Mouse (Mus musculus) MEL (cell line): ENCODE measurements around the gene Fam50a. TPM values are rescaled to one million over a fixed set of nuclear protein-coding genes. Genes with fewer than 3 reads are reported as not detected.

Experiments
- DNase-seq: peaks from one replicate; pipeline ENCODE4 v3.0.0; 2011; ENCODE audit warnings: low read depth, low spot score
- H3K27ac ChIP-seq: 2 replicates; pipeline ENCODE4 v1.5.1; 2012; ENCODE audit warnings: low read depth, mild to moderate bottlenecking, control low read depth, low read length, moderate library complexity; ENCODE audit not compliant: control insufficient read depth
- H3K27me3 ChIP-seq, 2 experiments: fragments of 150-350 bp in 1 of 2; sonication (generic) in 1 of 2; 2 replicates each; pipeline ENCODE4 v1.6.1; 2012; ENCODE audit warnings: low read length in 2 of 2, mild to moderate bottlenecking in 2 of 2, improper control_type of control experiment in 1 of 2, moderate library complexity in 1 of 2; ENCODE audit not compliant: insufficient read depth in 2 of 2, control insufficient read depth in 1 of 2
- H3K36me3 ChIP-seq, 2 experiments: 2 replicates each; pipeline ENCODE4 v1.6.1; 2012 to 2014; ENCODE audit warnings: low read length in 2 of 2, improper control_type of control experiment in 1 of 2, inconsistent platforms in 1 of 2, mild to moderate bottlenecking in 1 of 2; ENCODE audit not compliant: insufficient read depth in 2 of 2, control insufficient read depth in 1 of 2
- H3K4me1 ChIP-seq, 2 experiments: fragments of 150-350 bp in 1 of 2; sonication (generic) in 1 of 2; 2 replicates each; pipeline ENCODE4 v1.6.1; 2012; ENCODE audit warnings: low read length in 2 of 2, improper control_type of control experiment in 1 of 2, mild to moderate bottlenecking in 1 of 2; ENCODE audit not compliant: insufficient read depth in 2 of 2, control insufficient read depth in 1 of 2
- H3K4me3 ChIP-seq, 2 experiments: fragments of 150-350 bp in 1 of 2; sonication (generic) in 1 of 2; 2 replicates each; pipeline ENCODE4 v1.5.1; 2012; ENCODE audit warnings: low read depth in 2 of 2, low read length in 2 of 2, mild to moderate bottlenecking in 2 of 2, moderate library complexity in 2 of 2, control low read depth in 1 of 2, improper control_type of control experiment in 1 of 2; ENCODE audit not compliant: control insufficient read depth in 1 of 2, insufficient read depth in 1 of 2
- H3K79me2 ChIP-seq: 2 replicates; pipeline ENCODE4 v1.6.1; 2012; ENCODE audit warnings: mild to moderate bottlenecking, low read length, moderate library complexity; ENCODE audit not compliant: control insufficient read depth, poor library complexity, insufficient read depth
- H3K9ac ChIP-seq: 2 replicates; pipeline ENCODE4 v1.6.1; 2012; ENCODE audit warnings: low read depth, mild to moderate bottlenecking, control low read depth, low read length, moderate library complexity; ENCODE audit not compliant: control insufficient read depth, poor library complexity, severe bottlenecking
- H3K9me3 ChIP-seq: fragments of 150-350 bp; sonication (generic); replicated peaks from 2 replicates; pipeline ENCODE4 v1.6.1; 2012; ENCODE audit warnings: mild to moderate bottlenecking, low read length, improper control_type of control experiment, moderate library complexity; ENCODE audit not compliant: insufficient read depth
- BHLHE40 ChIP-seq: IDR thresholded peaks from 2 replicates; pipeline ENCODE4 v1.6.1; 2012; ENCODE audit warnings: low read depth, mild to moderate bottlenecking, inconsistent platforms, low read length, improper control_type of control experiment, borderline replicate concordance
- CHD1 ChIP-seq: IDR thresholded peaks from 2 replicates; pipeline ENCODE4 v1.6.1; 2012; ENCODE audit warnings: low read depth, mild to moderate bottlenecking, inconsistent platforms, low read length, improper control_type of control experiment
- CHD2 ChIP-seq: IDR thresholded peaks from 2 replicates; pipeline ENCODE4 v1.6.1; 2011; ENCODE audit warnings: low read length, improper control_type of control experiment
- CTCF ChIP-seq, 3 experiments: IDR thresholded peaks in 2 of 3; conservative IDR thresholded peaks in 1 of 3; 2 replicates each; pipeline ENCODE4 v1.5.1; 2011 to 2012; ENCODE audit warnings: low read length in 3 of 3, low read depth in 2 of 3, mild to moderate bottlenecking in 2 of 3, improper control_type of control experiment in 1 of 3, inconsistent platforms in 1 of 3, mixed read lengths in 1 of 3, moderate library complexity in 1 of 3; ENCODE audit not compliant: control insufficient read depth in 1 of 3, insufficient read depth in 1 of 3, poor library complexity in 1 of 3, severe bottlenecking in 1 of 3
- E2F4 ChIP-seq: IDR thresholded peaks from 2 replicates; pipeline ENCODE4 v1.6.1; 2011; ENCODE audit warnings: low read depth, low read length, improper control_type of control experiment, borderline replicate concordance
- ELF1 ChIP-seq: IDR thresholded peaks from 2 replicates; pipeline ENCODE4 v1.6.1; 2014; ENCODE audit warnings: low read depth, mild to moderate bottlenecking, inconsistent platforms, low read length, improper control_type of control experiment, moderate library complexity
- EP300 ChIP-seq, 2 experiments: IDR thresholded peaks; 2 replicates each; pipeline ENCODE4 v1.6.1; 2011; ENCODE audit warnings: improper control_type of control experiment in 2 of 2, low read length in 2 of 2, low read depth in 1 of 2, mild to moderate bottlenecking in 1 of 2
- ETS1 ChIP-seq: IDR thresholded peaks from 2 replicates; pipeline ENCODE4 v1.6.1; 2012; ENCODE audit warnings: low read depth, mild to moderate bottlenecking, inconsistent platforms, low read length, improper control_type of control experiment, moderate library complexity
- GABPA ChIP-seq: IDR thresholded peaks from 2 replicates; pipeline ENCODE4 v1.6.1; 2012; ENCODE audit warnings: low read depth, mild to moderate bottlenecking, inconsistent platforms, low read length, improper control_type of control experiment, moderate library complexity
- GATA1 ChIP-seq: IDR thresholded peaks from 2 replicates; pipeline ENCODE4 v1.6.1; 2011; ENCODE audit warnings: low read depth, low read length, improper control_type of control experiment
- HCFC1 ChIP-seq: IDR thresholded peaks from 2 replicates; pipeline ENCODE4 v1.6.1; 2012; ENCODE audit warnings: low read depth, mild to moderate bottlenecking, inconsistent platforms, low read length, improper control_type of control experiment, moderate library complexity
- JUND ChIP-seq: IDR thresholded peaks from 2 replicates; pipeline ENCODE4 v1.6.1; 2011; ENCODE audit warnings: low read depth, mild to moderate bottlenecking, improper control_type of control experiment, low read length
- KAT2A ChIP-seq: conservative IDR thresholded peaks from 2 replicates; pipeline ENCODE4 v1.6.1; 2012; ENCODE audit warnings: low read depth, low read length, improper control_type of control experiment, inconsistent platforms
- MAX ChIP-seq: IDR thresholded peaks from 2 replicates; pipeline ENCODE4 v1.6.1; 2011; ENCODE audit warnings: low read length, improper control_type of control experiment
- MEF2A ChIP-seq: IDR thresholded peaks from 2 replicates; pipeline ENCODE4 v1.6.1; 2014; ENCODE audit warnings: low read depth, mild to moderate bottlenecking, inconsistent platforms, low read length, improper control_type of control experiment; ENCODE audit not compliant: poor library complexity, insufficient replicate concordance, severe bottlenecking; ENCODE audit errors: extremely low read depth
- MYB ChIP-seq: IDR thresholded peaks from 2 replicates; pipeline ENCODE4 v1.6.1; 2011; ENCODE audit warnings: mild to moderate bottlenecking, low read depth, low read length, improper control_type of control experiment
- MYC ChIP-seq: IDR thresholded peaks from 2 replicates; pipeline ENCODE4 v1.6.1; 2011; ENCODE audit warnings: low read depth, mild to moderate bottlenecking, low read length, improper control_type of control experiment, moderate library complexity
- NELFE ChIP-seq: IDR thresholded peaks from 2 replicates; pipeline ENCODE4 v1.6.1; 2011; ENCODE audit warnings: low read depth, low read length, improper control_type of control experiment
- NRF1 ChIP-seq: IDR thresholded peaks from 2 replicates; pipeline ENCODE4 v1.6.1; 2014; ENCODE audit warnings: low read depth, mild to moderate bottlenecking, inconsistent platforms, low read length, improper control_type of control experiment, moderate library complexity; ENCODE audit not compliant: poor library complexity, insufficient read depth, severe bottlenecking
- POLR2A ChIP-seq, 2 experiments: IDR thresholded peaks; 2 replicates each; pipeline ENCODE4 v1.6.1; 2011 to 2012; ENCODE audit warnings: low read length in 2 of 2, mild to moderate bottlenecking in 2 of 2, control low read depth in 1 of 2, improper control_type of control experiment in 1 of 2, low read depth in 1 of 2, moderate library complexity in 1 of 2; ENCODE audit not compliant: control insufficient read depth in 1 of 2, insufficient read depth in 1 of 2, poor library complexity in 1 of 2
- POLR2AphosphoS2 ChIP-seq: IDR thresholded peaks from 2 replicates; pipeline ENCODE4 v1.6.1; 2011; ENCODE audit warnings: low read length, improper control_type of control experiment
- POLR2AphosphoS5 ChIP-seq: IDR thresholded peaks from 2 replicates; pipeline ENCODE4 v1.6.1; 2012; ENCODE audit warnings: low read depth, borderline replicate concordance, mild to moderate bottlenecking, inconsistent platforms, low read length, moderate library complexity, mixed read lengths
- RAD21 ChIP-seq: IDR thresholded peaks from 2 replicates; pipeline ENCODE4 v1.6.1; 2011; ENCODE audit warnings: mild to moderate bottlenecking, low read depth, low read length, improper control_type of control experiment
- SIN3A ChIP-seq: IDR thresholded peaks from 2 replicates; pipeline ENCODE4 v1.6.1; 2012; ENCODE audit warnings: low read length, improper control_type of control experiment, inconsistent platforms
- SMC3 ChIP-seq: IDR thresholded peaks from 2 replicates; pipeline ENCODE4 v1.6.1; 2011; ENCODE audit warnings: low read depth, low read length, improper control_type of control experiment
- TAL1 ChIP-seq: IDR thresholded peaks from 2 replicates; pipeline ENCODE4 v1.6.1; 2012; ENCODE audit warnings: mild to moderate bottlenecking, inconsistent platforms, low read length, moderate library complexity, mixed read lengths
- TBP ChIP-seq: IDR thresholded peaks from 2 replicates; pipeline ENCODE4 v1.8.0; 2011; ENCODE audit warnings: low read depth, low read length, improper control_type of control experiment
- UBTF ChIP-seq: IDR thresholded peaks from 2 replicates; pipeline ENCODE4 v1.6.1; 2012; ENCODE audit warnings: low read depth, mild to moderate bottlenecking, inconsistent platforms, low read length, improper control_type of control experiment, moderate library complexity, borderline replicate concordance; ENCODE audit not compliant: insufficient read depth
- USF1 ChIP-seq: IDR thresholded peaks from 2 replicates; pipeline ENCODE4 v1.6.1; 2014; ENCODE audit warnings: low read depth, mild to moderate bottlenecking, inconsistent platforms, low read length, improper control_type of control experiment, moderate library complexity
- USF2 ChIP-seq, 2 experiments: IDR thresholded peaks; 2 replicates each; pipeline ENCODE4 v1.6.1; 2011 to 2012; ENCODE audit warnings: improper control_type of control experiment in 2 of 2, low read length in 2 of 2, borderline replicate concordance in 1 of 2, inconsistent platforms in 1 of 2, low read depth in 1 of 2, mild to moderate bottlenecking in 1 of 2; ENCODE audit not compliant: insufficient read depth in 1 of 2
- ZC3H11A ChIP-seq: IDR thresholded peaks from 2 replicates; pipeline ENCODE4 v1.6.1; 2012; ENCODE audit warnings: low read depth, mild to moderate bottlenecking, inconsistent platforms, low read length, improper control_type of control experiment
- ZKSCAN1 ChIP-seq: IDR thresholded peaks from 2 replicates; pipeline ENCODE4 v1.6.1; 2012; ENCODE audit warnings: low read depth, mild to moderate bottlenecking, inconsistent platforms, low read length, improper control_type of control experiment, moderate library complexity
- ZMIZ1 ChIP-seq: IDR thresholded peaks from 2 replicates; pipeline ENCODE4 v1.6.1; 2012; ENCODE audit warnings: low read depth, mild to moderate bottlenecking, inconsistent platforms, low read length, improper control_type of control experiment, moderate library complexity
- ZNF384 ChIP-seq: IDR thresholded peaks from 2 replicates; pipeline ENCODE4 v1.6.1; 2012; ENCODE audit warnings: low read depth, mild to moderate bottlenecking, inconsistent platforms, low read length, improper control_type of control experiment
- polyA plus RNA-seq, 2 experiments: library from polyadenylated mRNA; stranded (reverse) in 1 of 2; unstranded in 1 of 2; fragments of >175 nt in 1 of 2; fragments of >200 nt in 1 of 2; gene quantifications; 2 replicates each; pipeline versions ENCODE4 v1.2.1 to v1.2.4; 2012; ENCODE audit warnings: low replicate concordance in 2 of 2, low read depth in 1 of 2; ENCODE audit not compliant: insufficient read length in 2 of 2, insufficient read depth in 1 of 2, missing spikeins in 1 of 2
- total RNA-seq: library from RNA; depleted of rRNA; stranded (reverse); fragments of 300-350 nt; gene quantifications from 2 replicates; pipeline ENCODE4 v1.2.3, GENCODE M21; 2012; rRNA removed

The Fam50a gene
- 43.6 and 46.3 TPM in 2 replicates for total RNA-seq
- polyA plus RNA-seq = 100 to 1,000 TPM in 1 of 2 experiments, 10 to 100 TPM in 1; 64.8 to 107 TPM

- peak within 1 kb of the TSS; percentile 96 for H3K9ac ChIP-seq
- H3K36me3 ChIP-seq = no peaks in the 10 kb centered on the region; a peak in 2 of 4 replicates
- H3K4me3 ChIP-seq = peak within 1 kb of the TSS; percentile 80 to 87
- no peaks in the 10 kb centered on the region for H3K9me3 ChIP-seq
- peak; percentile 92 for DNase-seq
- peak within 1 kb of the TSS; percentile 70 for H3K27ac ChIP-seq
- H3K4me1 ChIP-seq = no peaks in the 10 kb centered on the region; a peak in 1 of 4 replicates
- peaks cover 8% of the 10 kb centered on the region for H3K79me2 ChIP-seq
- H3K27me3 ChIP-seq = no peaks in the 10 kb centered on the region
- no peak for TF ChIP-seq ZC3H11A
- no peak for TF ChIP-seq EP300 (IDR thresholded peaks at IDR 0.05; ENCODE audit: low read depth in 1 of 2, low read length in 2 of 2)
- TF ChIP-seq RAD21 = no peak
- peak; percentile 62 to 66; a peak in 3 of 4 replicates for TF ChIP-seq POLR2A (IDR thresholded peaks at IDR 0.05; ENCODE audit: control insufficient read depth in 1 of 2, insufficient read depth in 1 of 2, low read depth in 1 of 2, low read length in 2 of 2, poor library complexity in 1 of 2)
- TF ChIP-seq GATA1 = no peak
- TF ChIP-seq TBP = no peak
- TF ChIP-seq SIN3A = peak; percentile 66; the same call in 1 of the 2 replicates
- TF ChIP-seq KAT2A = no peak; the same call in 1 of the 2 replicates
- TF ChIP-seq USF1 = peak; percentile 95
- TF ChIP-seq GABPA = no peak
- peak; percentile 74 for TF ChIP-seq ETS1
- peak; percentile 30 to 78; a peak in 2 of 4 replicates for TF ChIP-seq USF2 (IDR thresholded peaks at IDR 0.05; ENCODE audit: borderline replicate concordance in 1 of 2, insufficient read depth in 1 of 2, low read depth in 1 of 2, low read length in 2 of 2)
- TF ChIP-seq MAX = peak; percentile 92
- TF ChIP-seq NRF1 = no peak
- TF ChIP-seq ELF1 = no peak
- TF ChIP-seq UBTF = no peak
- peak; percentile 44 for TF ChIP-seq NELFE
- TF ChIP-seq POLR2AphosphoS2 = peak; percentile 81
- TF ChIP-seq MYB = no peak
- no peak for TF ChIP-seq MYC
- TF ChIP-seq HCFC1 = peak; percentile 73
- TF ChIP-seq SMC3 = no peak
- no peak for TF ChIP-seq E2F4
- TF ChIP-seq CHD2 = no peak
- no peak for TF ChIP-seq JUND
- no peak for TF ChIP-seq POLR2AphosphoS5
- no peak for TF ChIP-seq TAL1
- TF ChIP-seq BHLHE40 = peak; percentile 81
- TF ChIP-seq MEF2A = no peak
- TF ChIP-seq CTCF (IDR thresholded peaks at IDR 0.05 in 2 of 3, conservative IDR thresholded peaks at IDR 0.05 in 1 of 3; ENCODE audit: control insufficient read depth in 1 of 3, insufficient read depth in 1 of 3, low read depth in 2 of 3, low read length in 3 of 3, poor library complexity in 1 of 3, severe bottlenecking in 1 of 3) = no peak
- TF ChIP-seq ZMIZ1 = peak; percentile 37; the same call in 1 of the 2 replicates
- no peak for TF ChIP-seq ZNF384
- TF ChIP-seq ZKSCAN1 = no peak
- no peak for TF ChIP-seq CHD1
Measured at GRCm38 (mm10) chrX:74312540-74313464, at the start of gene Fam50a. TSS of gene Fam50a (plus strand) at chrX:74313033.
